Mouse (Mus musculus): ENCODE measurements at regions not wholly inside any gene's neighbourhood (a gene's known extent, or its start where the extent isn't known, plus 50 kb on each side); places are given as distances from the start of the nearest gene placed in this dataset.

DNA sequence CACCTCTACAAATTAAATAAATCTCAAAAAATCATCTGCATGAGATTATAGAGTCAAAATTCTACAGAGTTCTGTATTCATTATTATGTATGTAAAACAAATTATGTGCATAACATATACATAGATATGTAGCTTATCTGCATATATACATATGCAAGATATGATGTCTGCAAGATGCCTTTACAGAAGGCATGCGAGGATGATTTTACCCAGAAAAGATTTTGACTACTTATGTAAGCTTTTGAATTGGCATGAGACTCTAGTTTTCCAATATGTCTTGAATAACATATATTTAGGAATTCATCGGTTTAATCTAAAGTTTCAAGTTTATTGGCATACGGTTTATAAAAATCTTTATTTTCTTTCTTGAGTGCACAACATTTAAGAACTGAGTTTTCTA, 939.2 kb downstream of the Efnb2 start:
- no peaks in the 10 kb centered on the region for H3K36me3 ChIP-seq (ENCODE audit: control insufficient read depth, insufficient read depth, low read length, poor library complexity, severe bottlenecking)
- H3K4me3 ChIP-seq (ENCODE audit: insufficient read depth in 1 of 2, low read depth in 1 of 2, low read length in 2 of 2, poor library complexity in 1 of 2, severe bottlenecking in 1 of 2) = no peak overlapping the region
- in situ Hi-C loops (cut with MboI; ENCODE audit: low sequenced_read_pairs in 2 of 2, unreplicated experiment in 2 of 2) = no loop called here
- no peaks in the 10 kb centered on the region for H3K9me3 ChIP-seq (ENCODE audit: control insufficient read depth, insufficient read depth, low read depth, low read length)
- no peak for DNase-seq (ENCODE audit: low read depth, low spot score)
- H3K27ac ChIP-seq (ENCODE audit: insufficient read depth, low read depth, low read length, poor library complexity, severe bottlenecking) = no peak overlapping the region
- TF ChIP-seq ZC3H11A (IDR thresholded peaks at IDR 0.05; ENCODE audit: borderline replicate concordance, low read depth, low read length) (no peak), HCFC1 (IDR thresholded peaks at IDR 0.05; ENCODE audit: borderline replicate concordance, insufficient read depth, low read length) (no peak), ZNF384 (IDR thresholded peaks at IDR 0.05; ENCODE audit: low read depth, low read length) (no peak), CHD2 (IDR thresholded peaks at IDR 0.05; ENCODE audit: low read depth, low read length) (no peak), MAFK (IDR thresholded peaks at IDR 0.05; ENCODE audit: insufficient read depth, low read depth, low read length) (no peak)
- no peak overlapping the region for H3K9ac ChIP-seq (ENCODE audit: insufficient read depth, low read depth, low read length, poor library complexity, severe bottlenecking)
- no peaks in the 10 kb centered on the region for H3K4me1 ChIP-seq (ENCODE audit: control insufficient read depth in 2 of 2, insufficient read depth in 2 of 2, low read length in 2 of 2, poor library complexity in 1 of 2)

GRCm38 (mm10) chr8:7718898-7719696, 941.9 kb downstream of the Efnb2 start:
- no peaks in the 10 kb centered on the region for H3K9me3 ChIP-seq (ENCODE audit: control insufficient read depth, insufficient read depth, low read depth, low read length)
- no peak for DNase-seq (ENCODE audit: low read depth, low spot score)
- in situ Hi-C loops (cut with MboI; ENCODE audit: low sequenced_read_pairs in 2 of 2, unreplicated experiment in 2 of 2) = no loop called here
- TF ChIP-seq ZNF384 (IDR thresholded peaks at IDR 0.05; ENCODE audit: low read depth, low read length) (no peak), MAFK (IDR thresholded peaks at IDR 0.05; ENCODE audit: insufficient read depth, low read depth, low read length) (no peak), ZC3H11A (IDR thresholded peaks at IDR 0.05; ENCODE audit: borderline replicate concordance, low read depth, low read length) (no peak), HCFC1 (IDR thresholded peaks at IDR 0.05; ENCODE audit: borderline replicate concordance, insufficient read depth, low read length) (no peak), CHD2 (IDR thresholded peaks at IDR 0.05; ENCODE audit: low read depth, low read length) (no peak)
- no peak overlapping the region for H3K9ac ChIP-seq (ENCODE audit: insufficient read depth, low read depth, low read length, poor library complexity, severe bottlenecking)
- H3K4me1 ChIP-seq (ENCODE audit: control insufficient read depth in 2 of 2, insufficient read depth in 2 of 2, low read length in 2 of 2, poor library complexity in 1 of 2) = no peaks in the 10 kb centered on the region
- no peak overlapping the region for H3K4me3 ChIP-seq (ENCODE audit: insufficient read depth in 1 of 2, low read depth in 1 of 2, low read length in 2 of 2, poor library complexity in 1 of 2, severe bottlenecking in 1 of 2)
- H3K27ac ChIP-seq (ENCODE audit: insufficient read depth, low read depth, low read length, poor library complexity, severe bottlenecking) = no peak overlapping the region
- no peaks in the 10 kb centered on the region for H3K36me3 ChIP-seq (ENCODE audit: control insufficient read depth, insufficient read depth, low read length, poor library complexity, severe bottlenecking)

DNA sequence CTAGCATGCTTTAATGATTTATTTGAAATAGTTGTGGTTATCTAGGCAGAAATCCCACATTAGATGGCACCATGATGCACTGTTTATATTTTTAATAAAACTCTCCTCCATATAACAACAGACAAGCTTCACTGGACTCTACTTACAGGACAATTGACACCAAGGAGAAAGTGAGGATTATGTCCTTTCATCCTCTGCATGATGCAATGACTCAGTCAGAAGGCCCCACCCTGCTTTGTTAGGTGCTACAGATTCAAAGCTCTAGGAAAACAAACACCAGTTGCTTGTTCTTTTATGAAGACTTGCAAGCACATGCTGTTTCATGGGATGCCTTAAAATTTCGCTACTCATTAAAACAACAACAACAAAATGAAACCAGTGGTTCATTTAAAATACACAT, 950.3 kb downstream of the Efnb2 start:
- Histone ChIP-seq H3K4me3 (ENCODE audit: insufficient read depth in 1 of 2, low read depth in 1 of 2, low read length in 2 of 2, poor library complexity in 1 of 2, severe bottlenecking in 1 of 2) (no peak overlapping the region), H3K27ac (ENCODE audit: insufficient read depth, low read depth, low read length, poor library complexity, severe bottlenecking) (no peak overlapping the region), H3K9me3 (ENCODE audit: control insufficient read depth, insufficient read depth, low read depth, low read length) (no peaks in the 10 kb centered on the region), H3K36me3 (ENCODE audit: control insufficient read depth, insufficient read depth, low read length, poor library complexity, severe bottlenecking) (no peaks in the 10 kb centered on the region), H3K4me1 (ENCODE audit: control insufficient read depth in 2 of 2, insufficient read depth in 2 of 2, low read length in 2 of 2, poor library complexity in 1 of 2) (no peaks in the 10 kb centered on the region), H3K9ac (ENCODE audit: insufficient read depth, low read depth, low read length, poor library complexity, severe bottlenecking) (no peak overlapping the region)
- DNase-seq (ENCODE audit: low read depth, low spot score) = no peak
- TF ChIP-seq HCFC1 (IDR thresholded peaks at IDR 0.05; ENCODE audit: borderline replicate concordance, insufficient read depth, low read length) (no peak), ZNF384 (IDR thresholded peaks at IDR 0.05; ENCODE audit: low read depth, low read length) (no peak), CHD2 (IDR thresholded peaks at IDR 0.05; ENCODE audit: low read depth, low read length) (no peak), ZC3H11A (IDR thresholded peaks at IDR 0.05; ENCODE audit: borderline replicate concordance, low read depth, low read length) (no peak), MAFK (IDR thresholded peaks at IDR 0.05; ENCODE audit: insufficient read depth, low read depth, low read length) (no peak)
- in situ Hi-C loops (cut with MboI; ENCODE audit: low sequenced_read_pairs in 2 of 2, unreplicated experiment in 2 of 2) = no loop called here

GRCm38 (mm10) chr8:7709406-7709805, 951.6 kb downstream of the Efnb2 start:
- Histone ChIP-seq H3K4me3 (ENCODE audit: insufficient read depth in 1 of 2, low read depth in 1 of 2, low read length in 2 of 2, poor library complexity in 1 of 2, severe bottlenecking in 1 of 2) (no peak overlapping the region), H3K27ac (ENCODE audit: insufficient read depth, low read depth, low read length, poor library complexity, severe bottlenecking) (no peak overlapping the region), H3K36me3 (ENCODE audit: control insufficient read depth, insufficient read depth, low read length, poor library complexity, severe bottlenecking) (no peaks in the 10 kb centered on the region), H3K9me3 (ENCODE audit: control insufficient read depth, insufficient read depth, low read depth, low read length) (no peaks in the 10 kb centered on the region), H3K4me1 (ENCODE audit: control insufficient read depth in 2 of 2, insufficient read depth in 2 of 2, low read length in 2 of 2, poor library complexity in 1 of 2) (no peaks in the 10 kb centered on the region), H3K9ac (ENCODE audit: insufficient read depth, low read depth, low read length, poor library complexity, severe bottlenecking) (no peak overlapping the region)
- in situ Hi-C loops (cut with MboI; ENCODE audit: low sequenced_read_pairs in 2 of 2, unreplicated experiment in 2 of 2) = no loop called here
- TF ChIP-seq ZC3H11A (IDR thresholded peaks at IDR 0.05; ENCODE audit: borderline replicate concordance, low read depth, low read length) (no peak), HCFC1 (IDR thresholded peaks at IDR 0.05; ENCODE audit: borderline replicate concordance, insufficient read depth, low read length) (no peak), MAFK (IDR thresholded peaks at IDR 0.05; ENCODE audit: insufficient read depth, low read depth, low read length) (no peak), CHD2 (IDR thresholded peaks at IDR 0.05; ENCODE audit: low read depth, low read length) (no peak), ZNF384 (IDR thresholded peaks at IDR 0.05; ENCODE audit: low read depth, low read length) (no peak)
- DNase-seq (ENCODE audit: low read depth, low spot score) = no peak

Data from ES-E14 (cell line).